Mouse (Mus musculus): ENCODE measurements around the gene Pf4.

DNA sequence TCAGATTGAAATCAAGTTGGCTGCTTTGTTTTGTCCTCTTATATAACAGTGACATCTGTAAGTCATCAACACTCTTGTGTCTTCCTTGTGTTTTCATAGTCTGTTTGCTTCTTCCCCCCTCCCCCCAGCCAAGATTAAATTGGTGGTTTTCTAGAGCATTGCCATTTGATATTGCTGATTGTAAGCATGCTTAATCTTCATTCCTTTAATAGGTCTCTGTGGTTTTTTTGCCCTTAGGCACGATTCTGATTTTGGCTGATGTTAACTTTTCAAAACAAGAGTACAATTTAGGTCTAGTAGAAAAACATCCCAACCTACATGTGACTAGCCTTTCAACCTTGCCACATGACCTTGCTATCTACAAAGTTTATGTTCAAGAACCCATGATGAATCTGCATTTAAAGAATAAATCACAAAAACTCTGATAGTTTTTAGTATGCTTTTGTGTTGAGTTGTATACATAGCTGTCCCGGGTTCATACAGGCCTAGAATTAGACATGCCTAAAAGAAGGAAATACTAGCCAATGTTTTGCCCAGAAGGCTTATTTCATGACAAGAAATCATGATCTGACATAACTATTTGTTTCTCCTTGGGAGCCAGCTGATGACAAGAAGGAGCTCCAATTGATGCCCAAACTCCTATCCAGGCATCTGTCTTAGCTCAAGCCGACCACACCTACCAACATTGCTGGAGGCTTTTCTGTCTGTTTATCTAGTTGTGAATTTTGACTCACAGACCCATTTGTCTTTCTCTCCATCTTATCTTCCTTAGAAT is 35.1 kb downstream of the Pf4 start:
- no peak for TF ChIP-seq CTCF (IDR thresholded peaks at IDR 0.05; ENCODE audit: control insufficient read depth, insufficient read depth, insufficient replicate concordance, low read depth, low read length)
- TF ChIP-seq POLR2A (IDR thresholded peaks at IDR 0.05; ENCODE audit: control insufficient read depth, low read depth, low read length), result no peak

Data from testis, adult 2 months (tissue).